Mouse (Mus musculus) midbrain, embryonic 13.5 days (tissue): Measurements from ENCODE around the gene Dicer1. TPM values are rescaled to one million over a fixed set of nuclear protein-coding genes. Genes with fewer than 3 reads are reported as not detected.

Experiments used
- ATAC-seq: fragments of 200-750 bp; cut with Nextera tagmentation; 2 replicates; pipeline ENCODE4 v1.8.0; 2017; ENCODE audit warnings: mild to moderate bottlenecking, moderate TSS enrichment, moderate library complexity
- H3K27ac ChIP-seq: fragments of 300-500 bp; sonication (generic); 2 replicates; pipeline ENCODE4 v1.5.1; 2015; ENCODE audit warnings: inconsistent platforms, mild to moderate bottlenecking, moderate library complexity
- H3K27me3 ChIP-seq: fragments of 300-500 bp; sonication (generic); 2 replicates; pipeline ENCODE4 v1.6.1; 2015; ENCODE audit warnings: mild to moderate bottlenecking, inconsistent platforms
- H3K36me3 ChIP-seq: fragments of 300-500 bp; sonication (generic); 2 replicates; pipeline ENCODE4 v1.6.1; 2015; ENCODE audit warnings: mild to moderate bottlenecking, inconsistent platforms
- H3K4me1 ChIP-seq: fragments of 300-500 bp; sonication (generic); replicated peaks from 2 replicates; pipeline ENCODE4 v1.6.1; 2015; ENCODE audit warnings: inconsistent platforms
- H3K4me2 ChIP-seq: fragments of 300-500 bp; sonication (generic); replicated peaks from 2 replicates; pipeline ENCODE4 v1.6.1; 2015; ENCODE audit warnings: moderate library complexity, mild to moderate bottlenecking, inconsistent platforms
- H3K4me3 ChIP-seq: fragments of 300-500 bp; sonication (generic); replicated peaks from 2 replicates; pipeline ENCODE4 v1.5.1; 2015; ENCODE audit warnings: mild to moderate bottlenecking, inconsistent platforms
- H3K9ac ChIP-seq: fragments of 300-500 bp; sonication (generic); replicated peaks from 2 replicates; pipeline ENCODE4 v1.6.1; 2015; ENCODE audit warnings: mild to moderate bottlenecking, inconsistent platforms
- H3K9me3 ChIP-seq: fragments of 300-500 bp; sonication (generic); 2 replicates; pipeline ENCODE4 v1.6.1; 2016; ENCODE audit warnings: mild to moderate bottlenecking, inconsistent platforms
- WGBS: fragments of 180-500 bp; shearing (Covaris S2); methylation state at CpG from one replicate; pipeline ENCODE4 v1.1.7; 2015; 5-methylcytosine and 5-hydroxymethylcytosine counted together
- polyA plus RNA-seq: library from polyadenylated mRNA; unstranded; fragments of >200 nt; fragmentation: Nextera tagmentation; extraction: Ambion mirVana; gene quantifications from 2 replicates; pipeline ENCODE4 v1.2.1, GENCODE M21; 2015

Gene Dicer1
- polyA plus RNA-seq, result 52.3 and 53.9 TPM in 2 replicates

GRCm38 (mm10) chr12:104751814-104752765 is at the start of gene Dicer1:
TSS of gene Dicer1 (minus strand) at chr12:104751952.
- Histone ChIP-seq H3K4me1 (peaks cover 48% of the 10 kb centered on the region), H3K9me3 (no peaks in the 10 kb centered on the region), H3K27me3 (no peaks in the 10 kb centered on the region), H3K36me3 (0 out of 2 replicates have a peak, but pooled peaks cover 2% of the 10 kb centered on the region), H3K4me3 (peak within 1 kb of the TSS; percentile 95), H3K9ac (peak within 1 kb of the TSS; percentile 97), H3K4me2 (peak within 1 kb of the TSS; percentile 81), H3K27ac (peak within 1 kb of the TSS; percentile 93)
- peak; percentile 98 for ATAC-seq
- WGBS, result under 1% methylated on average over 92 of the region's 94 CpGs

DNA sequence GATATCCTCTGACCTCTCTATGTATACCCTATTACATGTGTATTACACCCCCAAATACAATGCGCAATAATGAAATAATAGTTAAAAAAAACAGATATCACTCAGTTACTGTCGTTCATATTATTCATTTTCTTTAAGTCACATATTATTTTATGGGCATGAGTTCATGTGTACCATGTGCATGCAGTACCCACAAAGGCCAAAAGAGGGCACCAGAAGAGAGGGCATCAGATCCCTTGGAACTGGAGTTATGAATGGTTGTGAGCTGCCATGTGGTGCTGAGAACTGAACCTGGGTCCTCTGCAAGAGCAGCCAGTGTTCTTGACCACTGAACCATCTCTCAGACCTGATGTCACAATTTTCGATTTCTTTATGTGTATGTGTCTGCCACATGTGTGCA is 47.6 kb upstream of the Dicer1 start:
- Histone ChIP-seq H3K9ac (no peak overlapping the region), H3K27me3 (no peaks in the 10 kb centered on the region), H3K9me3 (peaks cover 17% of the 10 kb centered on the region), H3K4me1 (peaks cover 16% of the 10 kb centered on the region), H3K4me2 (no peak overlapping the region), H3K36me3 (peaks cover 25% of the 10 kb centered on the region), H3K27ac (no peak overlapping the region), H3K4me3 (no peak overlapping the region)
- 91% methylated on average over 3 of the region's 3 CpGs for WGBS
- ATAC-seq, result no peak

DNA sequence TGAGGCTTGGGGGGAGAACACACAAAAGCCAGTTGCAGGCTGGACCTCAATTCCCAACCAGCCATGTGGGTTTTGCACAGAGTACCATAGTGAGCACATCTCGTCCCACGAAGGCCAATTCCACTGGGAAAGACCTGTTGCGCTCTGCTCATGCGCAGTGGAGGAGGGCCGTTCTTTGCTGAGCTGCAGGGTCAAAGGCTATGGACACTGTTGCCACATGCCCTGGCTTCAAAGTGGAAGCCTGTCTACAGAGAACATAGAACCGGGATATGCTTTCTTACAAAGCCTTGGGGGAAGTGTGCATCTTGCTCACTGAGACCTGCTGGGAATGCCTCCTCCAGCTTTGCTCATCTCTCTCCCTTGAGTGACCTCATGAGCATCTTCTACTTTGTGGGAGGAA is 46.2 kb upstream of the Dicer1 start:
- no peak for ATAC-seq
- H3K9me3 ChIP-seq, result peaks cover 17% of the 10 kb centered on the region
- no peak overlapping the region for H3K9ac ChIP-seq
- H3K27me3 ChIP-seq, result no peaks in the 10 kb centered on the region
- H3K4me2 ChIP-seq, result no peak overlapping the region
- H3K4me1 ChIP-seq, result peaks cover 16% of the 10 kb centered on the region
- no peak overlapping the region for H3K27ac ChIP-seq
- peaks cover 25% of the 10 kb centered on the region for H3K36me3 ChIP-seq
- WGBS, result 94% methylated on average over 6 of the region's 6 CpGs
- no peak overlapping the region for H3K4me3 ChIP-seq

DNA sequence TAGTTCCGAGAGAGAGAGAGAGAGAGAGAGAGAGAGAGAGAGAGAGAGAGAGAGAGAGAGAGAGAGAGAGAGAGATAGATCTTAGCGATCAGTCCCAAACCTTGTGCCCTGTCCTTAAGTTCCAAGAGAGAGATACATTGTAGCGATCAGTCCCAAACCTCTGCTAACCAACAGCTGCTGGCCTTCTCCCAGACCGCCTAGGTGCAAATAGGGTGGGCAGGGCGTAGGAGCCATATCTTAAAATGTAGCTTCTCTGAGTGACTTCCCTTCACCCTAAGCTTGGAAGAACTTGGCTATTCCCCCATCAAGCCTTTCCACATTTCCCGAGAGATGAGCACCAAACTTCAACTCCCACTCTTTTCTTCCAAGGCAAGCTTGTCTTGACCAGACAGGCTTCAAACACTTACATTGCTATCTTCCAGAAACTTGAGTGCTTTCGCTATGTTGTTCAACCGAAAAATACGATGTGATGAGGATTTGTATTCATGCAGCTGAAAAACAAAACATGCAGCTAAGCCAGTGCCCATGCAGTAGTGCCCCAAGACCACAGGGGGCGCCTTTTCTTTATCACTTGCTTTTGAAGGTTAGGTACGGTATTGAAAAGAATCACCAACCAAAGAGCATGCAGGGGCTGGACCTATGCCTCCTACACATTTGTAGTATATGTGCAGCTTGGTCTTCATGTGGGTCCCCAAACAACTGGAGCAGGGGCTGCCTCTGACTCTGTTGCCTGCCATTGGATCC is 45.1 kb upstream of the Dicer1 start:
- no peak for ATAC-seq
- no peak overlapping the region for H3K9ac ChIP-seq
- no peaks in the 10 kb centered on the region for H3K27me3 ChIP-seq
- peaks cover 11% of the 10 kb centered on the region for H3K4me1 ChIP-seq
- WGBS, result 90% methylated on average over 11 of the region's 11 CpGs
- H3K36me3 ChIP-seq, result peaks cover 25% of the 10 kb centered on the region
- peaks cover 17% of the 10 kb centered on the region for H3K9me3 ChIP-seq
- H3K27ac ChIP-seq, result no peak overlapping the region
- H3K4me2 ChIP-seq, result no peak overlapping the region
- H3K4me3 ChIP-seq, result no peak overlapping the region

- Histone ChIP-seq H3K4me2 (no peak overlapping the region), H3K27me3 (no peaks in the 10 kb centered on the region), H3K4me1 (peaks cover 5% of the 10 kb centered on the region), H3K9me3 (peaks cover 17% of the 10 kb centered on the region), H3K9ac (no peak overlapping the region), H3K36me3 (peaks cover 24% of the 10 kb centered on the region), H3K27ac (no peak overlapping the region), H3K4me3 (no peak overlapping the region)
- ATAC-seq, result no peak
- WGBS, result 33% methylated on average over 5 of the region's 5 CpGs
Observed at GRCm38 (mm10) chr12:104794957-104795356, 43.2 kb upstream of the Dicer1 start.

DNA sequence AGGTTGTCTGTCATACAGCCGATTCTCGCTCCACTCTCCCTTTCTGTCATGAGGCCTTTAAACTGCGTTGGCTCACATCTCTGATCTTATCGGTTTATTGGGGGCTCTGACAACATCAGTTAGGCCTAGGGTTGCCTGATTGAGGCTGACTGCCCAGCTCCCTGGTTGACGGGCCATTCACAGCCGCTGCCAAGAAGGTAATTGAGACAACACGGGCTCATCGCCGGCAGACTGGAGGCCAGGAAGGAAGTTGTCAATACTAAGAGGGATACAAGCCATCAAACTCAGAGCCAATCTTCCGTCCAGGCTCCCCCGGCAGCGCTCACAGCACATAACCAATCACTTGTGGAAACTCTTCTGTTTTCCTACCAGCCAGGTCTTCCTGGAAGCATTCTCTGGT is 41.7 kb upstream of the Dicer1 start:
- Histone ChIP-seq H3K9me3 (peaks cover 6% of the 10 kb centered on the region), H3K27ac (no peak overlapping the region), H3K36me3 (peaks cover 13% of the 10 kb centered on the region; the same call in 1 of the 2 replicates), H3K27me3 (no peaks in the 10 kb centered on the region), H3K4me2 (no peak overlapping the region), H3K4me3 (no peak overlapping the region), H3K9ac (no peak overlapping the region), H3K4me1 (peaks cover 5% of the 10 kb centered on the region)
- ATAC-seq, result no peak
- 79% methylated on average over 12 of the region's 12 CpGs for WGBS

GRCm38 (mm10) chr12:104777603-104778002 is 25.9 kb upstream of the Dicer1 start:
- WGBS, result 89% methylated on average over 1 of the region's 1 CpGs
- Histone ChIP-seq H3K4me3 (no peak overlapping the region), H3K27me3 (no peaks in the 10 kb centered on the region), H3K9ac (no peak overlapping the region), H3K4me2 (no peak overlapping the region), H3K9me3 (no peaks in the 10 kb centered on the region), H3K36me3 (peaks cover 7% of the 10 kb centered on the region; the same call in 1 of the 2 replicates), H3K27ac (no peak overlapping the region), H3K4me1 (no peaks in the 10 kb centered on the region)
- ATAC-seq, result no peak

DNA sequence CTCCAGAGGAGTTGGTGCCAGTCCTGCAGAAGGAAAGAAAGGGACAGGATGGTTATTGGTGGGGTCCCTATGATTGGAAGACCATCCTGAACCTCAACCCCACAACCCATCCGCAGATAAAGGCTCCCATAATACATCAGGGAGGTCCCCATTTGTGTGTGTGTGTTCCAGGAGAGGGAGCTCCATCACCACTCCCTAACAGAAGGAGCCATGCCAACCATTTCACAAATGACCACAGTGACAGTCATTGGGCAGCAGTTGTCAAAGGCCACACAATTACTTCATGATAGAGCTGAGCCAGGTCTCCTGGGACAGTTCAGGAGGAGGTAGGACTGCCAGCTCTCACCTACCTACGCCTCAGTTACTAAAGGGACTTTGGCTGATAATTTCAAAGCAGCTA is 20.2 kb upstream of the Dicer1 start:
- WGBS, result 81% methylated on average over 2 of the region's 2 CpGs

GRCm38 (mm10) chr12:104769201-104769785 is 17.5 kb upstream of the Dicer1 start:
- no peak for ATAC-seq
- no peak overlapping the region for H3K4me3 ChIP-seq
- no peak overlapping the region for H3K9ac ChIP-seq
- no peak overlapping the region for H3K27ac ChIP-seq
- H3K27me3 ChIP-seq, result no peaks in the 10 kb centered on the region
- no peak overlapping the region for H3K4me2 ChIP-seq
- H3K9me3 ChIP-seq, result no peaks in the 10 kb centered on the region
- WGBS, result 64% methylated on average over 10 of the region's 10 CpGs
- H3K4me1 ChIP-seq, result no peaks in the 10 kb centered on the region; the same call in 1 of the 2 replicates
- no peaks in the 10 kb centered on the region; the same call in 1 of the 2 replicates for H3K36me3 ChIP-seq

More for the DNA sequence above, 20.2 kb upstream of the Dicer1 start:
- Histone ChIP-seq H3K4me1 (no peaks in the 10 kb centered on the region; the same call in 1 of the 2 replicates), H3K36me3 (peaks cover 3% of the 10 kb centered on the region; the same call in 1 of the 2 replicates), H3K27ac (no peak overlapping the region), H3K4me2 (no peak overlapping the region), H3K9me3 (no peaks in the 10 kb centered on the region), H3K4me3 (no peak overlapping the region), H3K9ac (no peak overlapping the region), H3K27me3 (no peaks in the 10 kb centered on the region)
- no peak for ATAC-seq

DNA sequence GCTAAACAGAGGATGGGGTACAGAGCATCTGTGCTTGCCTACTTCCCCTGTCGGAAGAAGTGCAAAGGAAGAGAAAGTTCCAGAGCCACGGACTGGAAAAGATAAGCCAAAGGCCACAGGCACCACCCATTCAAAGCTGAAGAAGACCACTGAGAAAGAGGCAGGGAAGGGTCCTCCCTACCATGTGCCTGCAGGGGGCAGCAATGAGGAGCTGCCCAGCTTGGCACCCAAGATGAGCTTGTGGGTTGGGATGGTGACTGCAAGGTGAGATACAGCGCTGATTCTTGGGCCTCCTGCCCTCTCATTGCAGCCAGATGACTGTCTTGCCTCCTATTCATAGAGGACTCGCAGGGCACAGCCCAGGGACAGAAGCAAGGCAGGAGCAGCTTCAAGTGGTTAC is 15.4 kb upstream of the Dicer1 start:
- Histone ChIP-seq H3K4me3 (no peak overlapping the region), H3K4me1 (peaks cover 5% of the 10 kb centered on the region), H3K27ac (no peak overlapping the region), H3K9me3 (no peaks in the 10 kb centered on the region), H3K36me3 (no peaks in the 10 kb centered on the region; the same call in 1 of the 2 replicates), H3K27me3 (no peaks in the 10 kb centered on the region), H3K9ac (no peak overlapping the region), H3K4me2 (no peak overlapping the region)
- 87% methylated on average over 4 of the region's 4 CpGs for WGBS
- no peak for ATAC-seq

- H3K36me3 ChIP-seq, result no peaks in the 10 kb centered on the region
- no peaks in the 10 kb centered on the region for H3K9me3 ChIP-seq
- H3K9ac ChIP-seq, result no peak overlapping the region
- H3K27me3 ChIP-seq, result no peaks in the 10 kb centered on the region
- no peak overlapping the region for H3K27ac ChIP-seq
- no peak overlapping the region for H3K4me3 ChIP-seq
- ATAC-seq, result no peak
- no peak overlapping the region for H3K4me2 ChIP-seq
- peaks cover 5% of the 10 kb centered on the region for H3K4me1 ChIP-seq
- 91% methylated on average over 7 of the region's 7 CpGs for WGBS
Observed at GRCm38 (mm10) chr12:104765761-104766160, 14.0 kb upstream of the Dicer1 start.
